8 mouse cellular contexts compared by ENCODE assay signal in genomic region chr12:110935983-110936620, GRCm38 (mm10). TPM values are rescaled to one million over a fixed set of nuclear protein-coding genes. Genes with fewer than 3 reads are reported as not detected.
A peak's percentile ranks its signal among the peaks of the same experiment; 100 is the strongest.
DNase-seq lines count a peak whose midpoint lies in the region; ATAC-seq lines count a peak whose summit lies in the region.

No protein-coding gene starts in this region.

- no peaks in the 10 kb centered on the region for H3K9me3 ChIP-seq in embryonic facial prominence, embryonic 11.5 days (replicated peaks; ENCODE audit: control insufficient read depth, low read length)
- H3K9me3 ChIP-seq in midbrain, embryonic 13.5 days = no peaks in the 10 kb centered on the region

- 57% methylated on average over 9 of the region's 9 CpGs for WGBS in embryonic facial prominence, embryonic 11.5 days
- WGBS in midbrain, embryonic 13.5 days = 60% methylated on average over 9 of the region's 9 CpGs

- H3K9ac ChIP-seq in embryonic facial prominence, embryonic 11.5 days (replicated peaks; ENCODE audit: low read length) = no peak overlapping the region
- no peak overlapping the region for H3K9ac ChIP-seq in midbrain, embryonic 13.5 days (replicated peaks)

- no peaks in the 10 kb centered on the region; the same call in 1 of the 2 replicates for H3K36me3 ChIP-seq in embryonic facial prominence, embryonic 11.5 days (replicated peaks; ENCODE audit: control insufficient read depth, insufficient read depth, low read depth, low read length)
- H3K36me3 ChIP-seq in midbrain, embryonic 13.5 days = peaks cover 63% of the 10 kb centered on the region

- peak; percentile 11 to 28 for DNase-seq in monocyte, adult 2 months (ENCODE audit: low read depth in 1 of 2, low spot score in 2 of 2)
- DNase-seq in embryonic facial prominence, embryonic 11.5 days (ENCODE audit: low spot score) = peak; percentile 86
- DNase-seq in heart, adult 11 months = peak; percentile 97
- peak; percentile 80 for DNase-seq in kidney, adult 11 months
- peak; percentile 88 for DNase-seq in left cerebral cortex, postnatal 4 days
- DNase-seq in spleen, postnatal 10 days (ENCODE audit: low spot score in 2 of 2) = peak; percentile 73 to 85

- no peaks in the 10 kb centered on the region for H3K4me1 ChIP-seq in embryonic facial prominence, embryonic 11.5 days (ENCODE audit: control insufficient read depth, insufficient read depth, low read length)
- H3K4me1 ChIP-seq in midbrain, embryonic 13.5 days (replicated peaks) = no peaks in the 10 kb centered on the region

- ATAC-seq in monocyte, adult 5-6 weeks (replicated peaks; ENCODE audit: insufficient number of reproducible peaks, low FRiP score, low TSS enrichment, poor library complexity, severe bottlenecking) = no peak
- ATAC-seq in embryonic facial prominence, embryonic 11.5 days (replicated peaks; ENCODE audit: insufficient number of reproducible peaks, low FRiP score, low TSS enrichment, low read depth) = peak; percentile 56; the same call in 1 of the 2 replicates
- ATAC-seq in midbrain, embryonic 13.5 days = peak; percentile 86

- H3K4me3 ChIP-seq in embryonic facial prominence, embryonic 11.5 days (ENCODE audit: low read depth, low read length) = no peak overlapping the region
- H3K4me3 ChIP-seq in midbrain, embryonic 13.5 days (replicated peaks) = no peak overlapping the region

- H3K27me3 ChIP-seq in embryonic facial prominence, embryonic 11.5 days (ENCODE audit: control insufficient read depth, insufficient read depth, low read length) = no peaks in the 10 kb centered on the region
- no peaks in the 10 kb centered on the region for H3K27me3 ChIP-seq in midbrain, embryonic 13.5 days

- intact Hi-C loops in left cerebral cortex, postnatal 4 days (cut with DNase I) = loop anchor here (2.0 kb wide), 1 partner anchor 57 kb away; no protein-coding TSS in a partner anchor

- no peak overlapping the region for H3K27ac ChIP-seq in embryonic facial prominence, embryonic 11.5 days (replicated peaks; ENCODE audit: low read depth, low read length)
- H3K27ac ChIP-seq in midbrain, embryonic 13.5 days = no peak overlapping the region

- H3K4me2 ChIP-seq in embryonic facial prominence, embryonic 11.5 days (ENCODE audit: low read depth, low read length) = no peak overlapping the region
- H3K4me2 ChIP-seq in midbrain, embryonic 13.5 days (replicated peaks) = no peak overlapping the region

RNA-seq across cellular contexts. Expression of gene Ankrd9, which starts 42.7 kb away (rescaled TPM):
- 3.8 to 5.8 TPM (median 5.5 TPM) in 3 replicates for total RNA-seq in monocyte, adult 5-6 weeks (2017)
- 9.5 and 11.5 TPM in 2 replicates for polyA plus RNA-seq in embryonic facial prominence, embryonic 11.5 days (2014; fragmentation: Nextera tagmentation; extraction: Ambion mirVana)
- 1 to 10 TPM; 4.0 to 4.2 TPM for total RNA-seq in left cerebral cortex, postnatal 4 days (2021)
- polyA plus RNA-seq in midbrain, embryonic 13.5 days (2015; fragmentation: Nextera tagmentation; extraction: Ambion mirVana) = 6.0 and 6.3 TPM in 2 replicates

RNA-seq across cellular contexts. Expression of gene Tecpr2, which starts 47.0 kb away (rescaled TPM):
- 3.7 to 4.9 TPM (median 3.8 TPM) in 3 replicates for total RNA-seq in monocyte, adult 5-6 weeks (2017)
- 2.5 and 3.9 TPM in 2 replicates for polyA plus RNA-seq in embryonic facial prominence, embryonic 11.5 days (2014; fragmentation: Nextera tagmentation; extraction: Ambion mirVana)
- total RNA-seq in left cerebral cortex, postnatal 4 days (2021) = 10 to 100 TPM; 29.8 to 30.7 TPM
- polyA plus RNA-seq in midbrain, embryonic 13.5 days (2015; fragmentation: Nextera tagmentation; extraction: Ambion mirVana) = 6.2 and 6.8 TPM in 2 replicates

RNA-seq across cellular contexts. Expression of gene Cinp, which starts 47.2 kb away (rescaled TPM):
- 22.7 to 35.9 TPM (median 27.8 TPM) in 3 replicates for total RNA-seq in monocyte, adult 5-6 weeks (2017)
- polyA plus RNA-seq in embryonic facial prominence, embryonic 11.5 days (2014; fragmentation: Nextera tagmentation; extraction: Ambion mirVana) = 82.3 and 92.2 TPM in 2 replicates
- total RNA-seq in left cerebral cortex, postnatal 4 days (2021) = 10 to 100 TPM; 64.9 to 65.8 TPM
- 64.7 and 67.4 TPM in 2 replicates for polyA plus RNA-seq in midbrain, embryonic 13.5 days (2015; fragmentation: Nextera tagmentation; extraction: Ambion mirVana)

Comparison
In these comparisons a context has a peak if more than half of its experiments do, and no peak if none do; other contexts are left out.
1. DNase-seq: peak in every context shown above with its lines; median percentile 97 in heart, adult 11 months; 88 in left cerebral cortex, postnatal 4 days; 86 in embryonic facial prominence, embryonic 11.5 days; 80 in kidney, adult 11 months; 79 in spleen, postnatal 10 days; 20 in monocyte, adult 2 months.